Mouse (Mus musculus): ENCODE measurements at regions not wholly inside any gene's neighbourhood (a gene's known extent, or its start where the extent isn't known, plus 50 kb on each side); places are given as distances from the start of the nearest gene placed in this dataset.
A peak's percentile ranks its signal among the peaks of the same experiment; 100 is the strongest.

- no peak overlapping the region for H3K4me3 ChIP-seq (ENCODE audit: insufficient read depth, low read depth, low read length)
- WGBS: 5% methylated on average over 4 of the region's 4 CpGs
- H3K4me1 ChIP-seq (ENCODE audit: control insufficient read depth, insufficient read depth, low read length): peaks cover 7% of the 10 kb centered on the region; the same call in 1 of the 2 replicates
- no peaks in the 10 kb centered on the region for H3K79me2 ChIP-seq (ENCODE audit: control insufficient read depth, insufficient read depth, low read length)
- H3K27me3 ChIP-seq (ENCODE audit: control insufficient read depth, insufficient read depth, low read length): no peaks in the 10 kb centered on the region
- peak overlapping the region; percentile 79 for H3K27ac ChIP-seq (replicated peaks; ENCODE audit: insufficient read depth, low read depth, low read length)
- peak overlapping the region; percentile 45; the same call in 1 of the 2 replicates for H3K9ac ChIP-seq (ENCODE audit: low read depth, low read length)
- DNase-seq (ENCODE audit: extremely low read depth, low read depth, low spot score): peak; percentile 97
- H3K36me3 ChIP-seq (ENCODE audit: control insufficient read depth, insufficient read depth, low read length): no peaks in the 10 kb centered on the region
- TF ChIP-seq POLR2A (IDR thresholded peaks at IDR 0.05; ENCODE audit: extremely low read depth, insufficient read depth, low read length) (no peak), CTCF (IDR thresholded peaks at IDR 0.05; ENCODE audit: low read depth, low read length) (no peak)
Measured at GRCm38 (mm10) chr3:115792606-115793005, 77.7 kb upstream of the S1pr1 start.

DNA sequence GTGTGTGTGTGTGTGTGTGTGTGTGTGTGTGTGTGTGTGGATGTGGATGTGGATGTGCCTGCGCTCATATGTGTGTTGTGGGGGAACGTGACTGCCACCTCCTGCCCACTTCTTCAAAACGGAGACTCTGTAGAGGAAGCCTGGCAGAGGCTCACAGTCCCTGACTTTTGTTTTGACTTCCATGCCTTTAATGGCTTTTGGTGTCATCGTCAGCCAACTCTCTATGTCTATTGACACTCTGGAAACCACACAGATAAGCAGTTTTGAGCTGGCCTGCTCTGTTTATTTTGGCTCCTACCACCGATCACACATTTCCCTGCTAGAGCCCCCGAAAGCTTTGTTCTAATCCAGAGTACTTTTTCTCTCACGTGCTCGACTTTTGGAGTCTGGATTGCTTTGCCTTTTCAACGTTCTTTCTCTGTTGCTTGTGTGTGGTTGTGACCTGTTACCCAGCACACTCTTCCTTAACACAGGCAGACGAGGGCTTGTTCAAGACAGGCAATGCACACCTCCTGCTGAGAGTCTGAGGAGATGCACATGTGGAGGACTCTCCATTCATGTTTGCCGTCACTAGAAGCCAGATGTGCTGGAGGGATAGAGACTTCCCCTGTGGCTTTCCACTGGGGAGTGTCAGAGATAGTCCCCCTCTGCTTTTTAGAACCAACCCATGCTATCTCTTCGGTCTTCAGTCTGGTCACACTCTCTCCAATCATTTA lies 78.6 kb upstream of the S1pr1 start:
- H3K9ac ChIP-seq (ENCODE audit: low read depth, low read length): peak overlapping the region; percentile 57
- no peaks in the 10 kb centered on the region for H3K79me2 ChIP-seq (ENCODE audit: control insufficient read depth, insufficient read depth, low read length)
- TF ChIP-seq CTCF (IDR thresholded peaks at IDR 0.05; ENCODE audit: low read depth, low read length): peak; percentile 70
- TF ChIP-seq POLR2A (IDR thresholded peaks at IDR 0.05; ENCODE audit: extremely low read depth, insufficient read depth, low read length): no peak
- no peaks in the 10 kb centered on the region for H3K36me3 ChIP-seq (ENCODE audit: control insufficient read depth, insufficient read depth, low read length)
- H3K27ac ChIP-seq (replicated peaks; ENCODE audit: insufficient read depth, low read depth, low read length): peak overlapping the region; percentile 61
- H3K27me3 ChIP-seq (ENCODE audit: control insufficient read depth, insufficient read depth, low read length): no peaks in the 10 kb centered on the region
- no peak overlapping the region for H3K4me3 ChIP-seq (ENCODE audit: insufficient read depth, low read depth, low read length)
- peaks cover 7% of the 10 kb centered on the region; the same call in 1 of the 2 replicates for H3K4me1 ChIP-seq (ENCODE audit: control insufficient read depth, insufficient read depth, low read length)
- 5% methylated on average over 12 of the region's 12 CpGs for WGBS
- peak; percentile 99 for DNase-seq (ENCODE audit: extremely low read depth, low read depth, low spot score)

- WGBS: 87% methylated on average over 10 of the region's 10 CpGs
Measured at GRCm38 (mm10) chr3:115799326-115799725, 84.5 kb upstream of the S1pr1 start.

GRCm38 (mm10) chr3:115799981-115800380 lies 85.1 kb upstream of the S1pr1 start:
- Histone ChIP-seq H3K4me3 (ENCODE audit: insufficient read depth, low read depth, low read length) (no peak overlapping the region), H3K27ac (replicated peaks; ENCODE audit: insufficient read depth, low read depth, low read length) (no peak overlapping the region), H3K36me3 (ENCODE audit: control insufficient read depth, insufficient read depth, low read length) (no peaks in the 10 kb centered on the region), H3K4me1 (ENCODE audit: control insufficient read depth, insufficient read depth, low read length) (peaks cover 4% of the 10 kb centered on the region), H3K9ac (ENCODE audit: low read depth, low read length) (no peak overlapping the region), H3K27me3 (ENCODE audit: control insufficient read depth, insufficient read depth, low read length) (no peaks in the 10 kb centered on the region), H3K79me2 (ENCODE audit: control insufficient read depth, insufficient read depth, low read length) (no peaks in the 10 kb centered on the region)
- no peak for TF ChIP-seq CTCF (IDR thresholded peaks at IDR 0.05; ENCODE audit: low read depth, low read length)
- WGBS: 79% methylated on average over 2 of the region's 2 CpGs
- DNase-seq (ENCODE audit: extremely low read depth, low read depth, low spot score): no peak

More at GRCm38 (mm10) chr3:115799326-115799725, 84.5 kb upstream of the S1pr1 start:
- no peak for DNase-seq (ENCODE audit: extremely low read depth, low read depth, low spot score)
- Histone ChIP-seq H3K36me3 (ENCODE audit: control insufficient read depth, insufficient read depth, low read length) (no peaks in the 10 kb centered on the region), H3K9ac (ENCODE audit: low read depth, low read length) (no peak overlapping the region), H3K4me1 (ENCODE audit: control insufficient read depth, insufficient read depth, low read length) (peaks cover 4% of the 10 kb centered on the region), H3K27ac (replicated peaks; ENCODE audit: insufficient read depth, low read depth, low read length) (no peak overlapping the region), H3K27me3 (ENCODE audit: control insufficient read depth, insufficient read depth, low read length) (no peaks in the 10 kb centered on the region), H3K4me3 (ENCODE audit: insufficient read depth, low read depth, low read length) (no peak overlapping the region), H3K79me2 (ENCODE audit: control insufficient read depth, insufficient read depth, low read length) (no peaks in the 10 kb centered on the region)
- TF ChIP-seq POLR2A (IDR thresholded peaks at IDR 0.05; ENCODE audit: extremely low read depth, insufficient read depth, low read length): no peak
- TF ChIP-seq CTCF (IDR thresholded peaks at IDR 0.05; ENCODE audit: low read depth, low read length): no peak

DNA sequence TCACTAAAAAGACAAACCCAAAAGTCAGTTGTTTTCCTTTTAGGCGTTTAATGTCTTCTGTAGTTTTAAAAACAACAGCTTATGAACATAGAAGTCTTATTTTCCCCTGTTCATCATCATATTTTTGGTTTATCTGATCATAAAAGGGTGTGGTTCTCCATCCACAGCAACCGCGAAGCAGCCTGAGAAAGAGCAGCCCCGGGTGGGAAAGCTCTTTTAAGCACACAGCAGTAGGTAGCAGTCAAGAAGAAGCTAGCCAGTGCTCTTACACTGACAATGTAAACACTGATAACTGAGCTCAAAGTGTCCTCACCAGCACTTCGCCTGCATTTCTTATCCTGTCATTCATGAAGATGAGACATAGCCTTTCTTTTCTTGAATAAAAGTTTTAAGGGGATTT lies 86.0 kb upstream of the S1pr1 start:
- no peak overlapping the region for H3K4me3 ChIP-seq (ENCODE audit: insufficient read depth, low read depth, low read length)
- WGBS: 55% methylated on average over 5 of the region's 5 CpGs

DNA sequence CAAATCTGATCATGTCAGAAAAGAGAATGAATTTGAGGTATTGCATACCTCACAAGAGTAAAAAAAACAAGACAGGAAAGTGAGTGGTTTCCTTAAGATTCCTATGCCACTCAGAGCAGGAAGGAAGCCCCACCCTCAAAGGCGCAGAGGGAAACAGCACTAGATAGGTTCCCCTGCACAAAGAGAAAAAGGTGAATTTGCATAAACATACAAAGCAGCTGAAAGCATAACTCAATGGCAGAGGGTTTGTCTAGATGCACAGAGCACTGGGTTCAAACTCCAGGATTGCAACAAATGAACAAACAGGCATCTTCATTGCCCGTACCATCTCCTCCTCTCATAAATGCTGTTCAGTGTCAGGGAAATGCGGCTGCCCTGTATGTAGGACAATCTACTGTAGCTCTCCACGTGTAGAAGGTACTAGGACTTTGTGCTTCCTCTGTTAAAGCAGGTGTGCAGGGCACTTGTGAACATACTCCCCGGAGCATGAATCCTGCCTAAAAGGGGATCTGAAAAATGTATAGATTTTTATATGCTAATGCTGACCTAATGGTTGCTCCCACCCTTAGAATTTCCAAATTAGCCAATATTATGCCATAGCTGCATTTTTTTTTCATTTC lies 85.9 kb upstream of the Dph5 start:
- Histone ChIP-seq H3K4me3 (ENCODE audit: insufficient read depth, low read depth, low read length) (no peak overlapping the region), H3K36me3 (ENCODE audit: control insufficient read depth, insufficient read depth, low read length) (no peaks in the 10 kb centered on the region), H3K27ac (replicated peaks; ENCODE audit: insufficient read depth, low read depth, low read length) (no peak overlapping the region), H3K27me3 (ENCODE audit: control insufficient read depth, insufficient read depth, low read length) (no peaks in the 10 kb centered on the region), H3K9ac (ENCODE audit: low read depth, low read length) (no peak overlapping the region), H3K79me2 (ENCODE audit: control insufficient read depth, insufficient read depth, low read length) (no peaks in the 10 kb centered on the region), H3K4me1 (ENCODE audit: control insufficient read depth, insufficient read depth, low read length) (peaks cover 4% of the 10 kb centered on the region)
- WGBS: 21% methylated on average over 5 of the region's 5 CpGs
- peak; percentile 80 for DNase-seq (ENCODE audit: extremely low read depth, low read depth, low spot score)
- no peak for TF ChIP-seq CTCF (IDR thresholded peaks at IDR 0.05; ENCODE audit: low read depth, low read length)
- no peak for TF ChIP-seq POLR2A (IDR thresholded peaks at IDR 0.05; ENCODE audit: extremely low read depth, insufficient read depth, low read length)

More for the DNA sequence above, 86.0 kb upstream of the S1pr1 start:
- Histone ChIP-seq H3K36me3 (ENCODE audit: control insufficient read depth, insufficient read depth, low read length) (no peaks in the 10 kb centered on the region), H3K4me1 (ENCODE audit: control insufficient read depth, insufficient read depth, low read length) (peaks cover 4% of the 10 kb centered on the region), H3K79me2 (ENCODE audit: control insufficient read depth, insufficient read depth, low read length) (no peaks in the 10 kb centered on the region), H3K27ac (replicated peaks; ENCODE audit: insufficient read depth, low read depth, low read length) (no peak overlapping the region), H3K27me3 (ENCODE audit: control insufficient read depth, insufficient read depth, low read length) (no peaks in the 10 kb centered on the region), H3K9ac (ENCODE audit: low read depth, low read length) (no peak overlapping the region)
- TF ChIP-seq CTCF (IDR thresholded peaks at IDR 0.05; ENCODE audit: low read depth, low read length) (no peak), POLR2A (IDR thresholded peaks at IDR 0.05; ENCODE audit: extremely low read depth, insufficient read depth, low read length) (no peak)
- no peak for DNase-seq (ENCODE audit: extremely low read depth, low read depth, low spot score)

Data from liver, adult 2 months (tissue).